Mouse (Mus musculus) MEL-GATA-1-ER (cell line): Measurements from ENCODE around the gene Lig1.

ENCODE experiments used
- DNase-seq: peaks from one replicate; pipeline ENCODE4 v3.0.0-alpha.2; 2012; ENCODE audit warnings: low read depth; ENCODE audit errors: extremely low read depth

The Lig1 gene

DNA sequence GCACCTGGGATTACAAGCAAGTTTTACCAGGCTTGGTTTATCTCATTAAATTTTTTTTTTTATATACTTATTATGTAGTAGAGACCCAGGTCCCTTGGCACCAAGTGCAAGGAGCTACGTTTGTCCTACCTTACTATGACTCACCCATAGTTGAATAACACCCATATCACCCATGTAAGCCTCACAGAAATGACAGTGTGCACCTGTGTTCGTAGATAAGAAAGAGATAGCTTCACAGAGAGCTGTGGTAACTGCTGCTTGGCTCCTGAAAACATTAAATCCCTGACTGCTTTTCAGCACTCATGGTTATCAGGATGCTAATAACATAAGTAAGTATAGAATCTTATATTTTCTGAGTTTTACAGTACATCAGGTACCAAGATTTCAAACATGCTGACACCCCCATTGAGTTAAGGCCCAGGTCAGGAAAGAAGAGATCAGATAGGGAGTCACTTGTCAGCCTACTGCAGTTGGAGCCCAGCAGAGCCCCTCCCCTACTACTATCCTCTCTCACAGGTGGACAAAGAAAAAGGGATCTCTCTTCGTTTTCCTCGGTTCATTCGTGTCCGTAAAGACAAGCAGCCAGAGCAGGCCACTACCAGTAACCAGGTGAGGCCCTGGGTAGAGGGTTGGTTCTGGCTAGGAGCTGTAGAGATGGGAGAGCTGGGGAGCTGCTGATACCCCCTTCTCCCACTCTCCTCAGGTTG is 33.6 kb downstream of the Lig1 start:
- DNase-seq: no peak

DNA sequence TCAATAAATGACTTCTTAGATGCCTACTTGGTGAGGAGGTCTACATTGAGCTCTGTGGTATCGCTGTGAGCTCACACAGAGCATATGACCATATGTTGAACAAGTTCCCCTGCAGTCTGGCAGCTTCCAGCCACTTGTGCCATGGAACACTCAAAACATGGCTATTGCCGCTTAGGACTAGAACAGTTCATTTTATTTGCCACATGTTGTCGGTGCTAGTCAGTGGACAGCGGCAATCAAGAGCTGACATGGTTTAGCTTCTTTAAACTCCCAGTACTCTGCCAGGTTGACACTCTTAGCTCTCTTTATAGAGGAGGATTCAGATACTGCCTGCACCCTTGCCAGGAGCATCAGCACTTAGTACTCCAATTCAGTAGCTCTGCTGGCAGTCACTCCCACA is 34.3 kb downstream of the Lig1 start:
- no peak for DNase-seq

DNA sequence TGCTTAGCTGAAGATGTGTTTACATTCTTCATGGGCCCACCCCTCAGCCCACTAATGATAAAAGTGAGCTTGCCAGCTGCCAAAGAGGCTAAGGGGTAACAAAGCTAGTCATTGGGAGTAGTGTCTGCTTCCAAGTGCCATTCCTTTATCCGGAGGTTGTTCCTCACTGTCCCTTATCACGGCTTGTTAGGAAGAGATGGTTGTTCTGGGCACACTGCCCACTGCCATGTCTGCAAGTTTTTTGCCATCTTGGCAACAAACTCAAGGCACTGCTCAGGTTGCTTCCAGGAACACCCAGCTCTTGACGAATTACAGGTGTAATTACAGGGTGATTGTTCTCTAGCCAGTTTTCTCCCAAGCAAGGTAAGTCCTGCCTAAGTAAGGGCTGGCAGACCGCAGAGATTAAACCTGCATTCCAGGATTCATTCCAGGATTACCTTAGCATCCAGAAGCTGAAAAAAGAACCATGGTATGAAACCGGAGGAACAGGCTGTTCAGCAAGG is 37.1 kb downstream of the Lig1 start:
- DNase-seq: no peak

DNA sequence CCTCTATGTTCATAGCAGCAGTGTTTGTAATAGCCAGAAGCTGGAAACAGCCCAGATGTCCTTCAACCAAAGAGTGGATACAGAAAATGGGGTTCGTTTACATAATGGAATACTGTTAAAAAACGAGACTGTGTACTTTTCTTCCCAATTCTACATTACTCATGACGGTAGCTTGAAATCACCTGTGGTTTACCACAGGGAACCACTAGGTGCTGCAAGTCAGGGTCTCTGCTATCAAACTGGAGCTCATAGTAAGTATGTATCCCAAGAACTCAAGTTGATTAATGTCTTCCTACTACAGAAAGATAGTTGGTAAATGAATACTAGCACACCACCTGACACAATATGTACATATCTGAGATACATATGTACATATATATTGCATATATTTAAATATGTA is 44.3 kb downstream of the Lig1 start:
- DNase-seq: no peak

DNA sequence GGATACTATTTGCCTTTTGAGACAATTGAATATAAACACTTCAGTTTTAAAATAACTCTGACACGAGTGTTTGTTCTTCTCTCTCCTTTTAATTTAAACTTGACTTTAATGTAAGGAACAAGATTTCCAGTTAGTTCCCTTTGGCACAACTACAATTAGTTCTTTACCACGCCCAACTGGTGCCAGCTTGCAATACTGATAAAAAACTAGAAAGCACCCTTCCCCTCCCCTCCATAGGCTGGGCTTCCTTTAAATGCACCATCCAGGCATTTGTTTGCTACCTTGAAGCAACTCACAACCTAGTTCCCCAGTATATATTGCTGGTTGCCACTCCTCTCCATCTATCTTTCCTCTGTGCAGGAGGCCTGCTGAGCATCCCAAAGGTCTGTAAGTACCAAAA is 47.2 kb downstream of the Lig1 start, which contains the start of gene Pla2g4c:
TSS of gene Pla2g4c (plus strand) at position 340 of the 400 bp plus-strand sequence.
- DNase-seq: peak; percentile 57

- DNase-seq: no peak
Measured at GRCm38 (mm10) chr7:13330575-13330974, 53.5 kb downstream of the Lig1 start.

DNA sequence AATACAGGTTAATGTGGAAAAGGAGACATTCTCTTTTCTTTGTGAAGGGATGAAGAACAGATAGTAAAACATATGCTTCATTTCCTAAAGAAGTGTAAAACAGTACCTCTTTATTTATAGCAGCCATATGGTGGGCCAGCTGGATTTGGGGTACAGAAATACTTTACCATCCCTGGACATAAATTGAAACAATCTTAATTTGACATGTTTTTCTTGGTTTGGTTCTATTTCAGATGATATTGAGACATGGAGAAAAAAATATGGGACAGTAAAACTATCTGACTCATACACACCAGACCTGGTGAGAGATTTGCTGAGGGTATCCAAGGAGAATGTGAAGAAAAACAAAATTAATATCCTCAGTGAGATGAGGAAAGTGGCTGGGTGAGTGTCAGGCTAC is 78.9 kb downstream of the Lig1 start:
- no peak for DNase-seq
